Mouse (Mus musculus) liver, adult 2 months (tissue): ENCODE data around the gene Nt5m.

Experiments
- CTCF ChIP-seq: fragments of 200-500 bp; IDR thresholded peaks from 2 replicates; pipeline ENCODE4 v1.5.1; 2011; ENCODE audit warnings: low read depth, low read length, control low read depth
- POLR2A ChIP-seq: fragments of 200-500 bp; IDR thresholded peaks from 2 replicates; pipeline ENCODE4 v1.6.1; 2011; ENCODE audit warnings: low read length, control low read depth; ENCODE audit not compliant: insufficient read depth; ENCODE audit errors: extremely low read depth

DNA sequence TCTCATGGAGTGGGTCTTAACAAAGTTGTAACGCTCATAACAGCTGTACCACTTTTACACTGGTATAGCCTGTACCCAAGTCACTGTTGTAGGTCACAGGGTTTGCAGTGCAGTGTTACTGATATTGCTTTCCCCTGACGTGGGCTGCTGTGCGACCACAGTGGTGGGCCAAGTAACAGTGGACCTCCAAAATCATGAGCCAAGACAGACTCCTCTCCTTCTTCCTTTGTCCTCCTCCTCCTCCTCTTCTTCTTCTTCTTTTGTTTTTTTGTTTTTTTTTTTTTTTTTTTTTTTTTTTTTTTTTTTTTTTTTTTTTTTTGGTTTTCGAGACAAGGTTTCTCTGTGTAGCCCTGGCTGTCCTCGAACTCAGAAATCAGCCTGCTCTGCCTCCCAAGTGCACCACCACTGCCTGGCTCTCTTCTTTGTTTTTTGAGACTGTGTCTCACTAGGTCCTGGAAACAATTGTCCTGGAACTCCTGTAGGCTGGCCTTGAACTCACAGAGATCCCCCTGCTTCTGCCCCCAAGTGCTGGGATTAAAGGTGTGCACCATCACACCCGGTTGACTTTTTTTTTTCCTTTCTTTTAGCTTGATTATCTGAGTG, 67.4 kb downstream of the Nt5m start:
- TF ChIP-seq CTCF (no peak), POLR2A (no peak)
